Mouse (Mus musculus): ENCODE data around the gene Tlx2. TPM values are rescaled to one million over a fixed set of nuclear protein-coding genes. Genes with fewer than 3 reads are reported as not detected.
A peak's percentile ranks its signal among the peaks of the same experiment; 100 is the strongest.

Tlx2 gene
- polyA plus RNA-seq (2015; fragmentation: Nextera tagmentation; extraction: Ambion mirVana) = 0.52 and 0.79 TPM in 2 replicates

- Histone ChIP-seq H3K4me2 (ENCODE audit: low read depth, low read length) (0 out of 2 replicates have a peak within 1 kb of the TSS, but pooled peaks have one; percentile 7), H3K4me1 (replicated peaks; ENCODE audit: control insufficient read depth, insufficient read depth, low read length) (peaks cover 2% of the 10 kb centered on the region; the same call in 1 of the 2 replicates), H3K36me3 (ENCODE audit: control insufficient read depth, insufficient read depth, low read length) (no peaks in the 10 kb centered on the region), H3K27ac (ENCODE audit: low read length) (no peak within 1 kb of the TSS), H3K9ac (ENCODE audit: low read length) (no peak within 1 kb of the TSS), H3K9me3 (ENCODE audit: control insufficient read depth, low read length) (no peaks in the 10 kb centered on the region), H3K4me3 (ENCODE audit: low read length) (peak within 1 kb of the TSS; percentile 29), H3K27me3 (ENCODE audit: control insufficient read depth, insufficient read depth, low read depth, low read length) (peaks cover 95% of the 10 kb centered on the region)
- 2% methylated on average over 8 of the region's 10 CpGs for WGBS
- no peak for ATAC-seq (ENCODE audit: low read depth)
Observed at GRCm38 (mm10) chr6:83070247-83070310, at the start of gene Tlx2. Tlx2 (minus strand) TSS chr6:83070293.

- no peaks in the 10 kb centered on the region for H3K27me3 ChIP-seq (ENCODE audit: control insufficient read depth, insufficient read depth, low read depth, low read length)
- ATAC-seq (ENCODE audit: low read depth) = no peak
- no peak overlapping the region for H3K27ac ChIP-seq (ENCODE audit: low read length)
- H3K4me1 ChIP-seq (replicated peaks; ENCODE audit: control insufficient read depth, insufficient read depth, low read length) = peaks cover 40% of the 10 kb centered on the region
- H3K4me2 ChIP-seq (ENCODE audit: low read depth, low read length) = peak overlapping the region; percentile 96; the same call in 1 of the 2 replicates
- H3K9ac ChIP-seq (ENCODE audit: low read length) = peak overlapping the region; percentile 26; the same call in 1 of the 2 replicates
- H3K4me3 ChIP-seq (ENCODE audit: low read length) = no peak overlapping the region
- 76% methylated on average over 7 of the region's 7 CpGs for WGBS
- H3K36me3 ChIP-seq (ENCODE audit: control insufficient read depth, insufficient read depth, low read length) = peaks cover 20% of the 10 kb centered on the region
- no peaks in the 10 kb centered on the region for H3K9me3 ChIP-seq (ENCODE audit: control insufficient read depth, low read length)
Observed at GRCm38 (mm10) chr6:83119734-83120051, 49.6 kb upstream of the Tlx2 start.

- 69% methylated on average over 14 of the region's 14 CpGs for WGBS
- Histone ChIP-seq H3K27ac (ENCODE audit: low read length) (no peak overlapping the region), H3K27me3 (ENCODE audit: control insufficient read depth, insufficient read depth, low read depth, low read length) (no peaks in the 10 kb centered on the region), H3K4me1 (replicated peaks; ENCODE audit: control insufficient read depth, insufficient read depth, low read length) (peaks cover 39% of the 10 kb centered on the region), H3K36me3 (ENCODE audit: control insufficient read depth, insufficient read depth, low read length) (peaks cover 20% of the 10 kb centered on the region), H3K9me3 (ENCODE audit: control insufficient read depth, low read length) (no peaks in the 10 kb centered on the region), H3K4me2 (ENCODE audit: low read depth, low read length) (no peak overlapping the region), H3K9ac (ENCODE audit: low read length) (peak overlapping the region; percentile 26; the same call in 1 of the 2 replicates), H3K4me3 (ENCODE audit: low read length) (no peak overlapping the region)
- ATAC-seq (ENCODE audit: low read depth) = no peak
Observed at GRCm38 (mm10) chr6:83118825-83119733, 49.0 kb upstream of the Tlx2 start.

DNA sequence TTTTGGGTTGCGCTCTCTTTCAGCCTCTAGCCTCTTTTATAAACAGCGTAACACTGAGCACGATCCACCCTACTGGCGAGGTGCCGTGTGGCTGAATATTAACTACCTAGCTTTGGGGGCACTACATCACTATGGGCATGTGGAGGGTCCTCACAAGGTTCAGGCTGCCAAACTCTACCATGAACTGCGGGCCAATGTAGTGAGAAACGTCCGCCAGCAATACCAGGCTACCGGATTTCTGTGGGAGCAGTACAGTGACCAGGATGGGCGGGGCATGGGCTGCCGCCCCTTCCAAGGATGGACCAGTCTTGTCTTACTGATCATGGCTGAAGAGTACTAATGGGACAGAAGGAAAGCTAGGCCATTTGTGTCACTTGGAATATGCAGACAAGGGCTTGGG is 48.3 kb upstream of the Tlx2 start:
- H3K9ac ChIP-seq (ENCODE audit: low read length) = no peak overlapping the region

GRCm38 (mm10) chr6:83117616-83118015 is 47.5 kb upstream of the Tlx2 start:
- Histone ChIP-seq H3K9me3 (ENCODE audit: control insufficient read depth, low read length) (no peaks in the 10 kb centered on the region), H3K27me3 (ENCODE audit: control insufficient read depth, insufficient read depth, low read depth, low read length) (no peaks in the 10 kb centered on the region), H3K4me2 (ENCODE audit: low read depth, low read length) (no peak overlapping the region), H3K9ac (ENCODE audit: low read length) (no peak overlapping the region), H3K27ac (ENCODE audit: low read length) (no peak overlapping the region), H3K4me1 (replicated peaks; ENCODE audit: control insufficient read depth, insufficient read depth, low read length) (peaks cover 31% of the 10 kb centered on the region), H3K36me3 (ENCODE audit: control insufficient read depth, insufficient read depth, low read length) (peaks cover 20% of the 10 kb centered on the region), H3K4me3 (ENCODE audit: low read length) (no peak overlapping the region)
- no peak for ATAC-seq (ENCODE audit: low read depth)
- WGBS = 87% methylated on average over 13 of the region's 13 CpGs

More for the DNA sequence above, 48.3 kb upstream of the Tlx2 start:
- no peaks in the 10 kb centered on the region for H3K9me3 ChIP-seq (ENCODE audit: control insufficient read depth, low read length)
- H3K36me3 ChIP-seq (ENCODE audit: control insufficient read depth, insufficient read depth, low read length) = peaks cover 20% of the 10 kb centered on the region
- peaks cover 36% of the 10 kb centered on the region for H3K4me1 ChIP-seq (replicated peaks; ENCODE audit: control insufficient read depth, insufficient read depth, low read length)
- H3K4me2 ChIP-seq (ENCODE audit: low read depth, low read length) = no peak overlapping the region
- 75% methylated on average over 11 of the region's 11 CpGs for WGBS
- no peak overlapping the region for H3K27ac ChIP-seq (ENCODE audit: low read length)
- no peaks in the 10 kb centered on the region for H3K27me3 ChIP-seq (ENCODE audit: control insufficient read depth, insufficient read depth, low read depth, low read length)
- no peak for ATAC-seq (ENCODE audit: low read depth)
- no peak overlapping the region for H3K4me3 ChIP-seq (ENCODE audit: low read length)

- Histone ChIP-seq H3K27me3 (ENCODE audit: control insufficient read depth, insufficient read depth, low read depth, low read length) (no peaks in the 10 kb centered on the region), H3K4me1 (replicated peaks; ENCODE audit: control insufficient read depth, insufficient read depth, low read length) (peaks cover 27% of the 10 kb centered on the region), H3K4me3 (ENCODE audit: low read length) (no peak overlapping the region), H3K9me3 (ENCODE audit: control insufficient read depth, low read length) (no peaks in the 10 kb centered on the region), H3K4me2 (ENCODE audit: low read depth, low read length) (no peak overlapping the region), H3K27ac (ENCODE audit: low read length) (no peak overlapping the region), H3K9ac (ENCODE audit: low read length) (no peak overlapping the region; the same call in 1 of the 2 replicates), H3K36me3 (ENCODE audit: control insufficient read depth, insufficient read depth, low read length) (peaks cover 20% of the 10 kb centered on the region)
- ATAC-seq (ENCODE audit: low read depth) = no peak
- WGBS = 66% methylated on average over 4 of the region's 4 CpGs
Observed at GRCm38 (mm10) chr6:83117165-83117438, 47.0 kb upstream of the Tlx2 start.

DNA sequence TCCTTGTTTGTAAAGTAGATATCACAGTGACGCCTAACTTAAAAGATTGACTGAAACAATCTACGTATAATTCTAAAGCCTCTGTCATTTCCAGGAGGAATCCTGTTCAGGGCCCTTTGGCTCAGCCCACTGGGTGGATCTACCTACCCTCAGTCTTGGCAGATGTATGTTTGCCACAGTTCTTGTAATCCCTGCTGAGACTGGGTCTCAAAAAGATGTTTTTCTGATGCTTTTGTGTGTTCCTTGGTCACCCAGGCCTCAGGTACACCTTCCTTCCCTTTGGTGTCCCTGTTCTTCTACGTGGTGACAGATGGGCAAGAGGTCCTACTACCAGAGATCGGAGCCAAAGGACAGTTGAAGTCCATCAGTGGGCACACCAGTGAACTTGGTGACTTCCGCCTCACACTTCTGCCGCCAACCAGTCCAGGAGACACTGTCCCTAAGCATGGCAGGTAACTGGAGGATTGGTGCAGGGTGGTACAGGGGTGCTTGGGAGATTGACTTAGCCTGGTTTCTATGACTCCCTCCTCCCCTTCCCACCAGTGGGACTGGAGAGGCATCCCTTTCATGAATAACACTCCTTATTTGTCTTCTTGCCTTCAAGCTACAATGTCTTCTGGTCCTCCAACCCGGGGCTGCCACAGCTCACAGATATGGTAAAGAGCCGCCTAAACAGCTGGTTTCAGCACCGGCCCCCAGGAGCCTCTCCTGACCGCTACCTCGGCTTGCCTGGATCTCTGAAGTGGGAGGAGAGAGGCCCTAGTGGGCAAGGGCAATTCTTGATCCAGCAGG is 46.5 kb upstream of the Tlx2 start:
- no peak for ATAC-seq (ENCODE audit: low read depth)
- no peaks in the 10 kb centered on the region for H3K27me3 ChIP-seq (ENCODE audit: control insufficient read depth, insufficient read depth, low read depth, low read length)
- H3K36me3 ChIP-seq (ENCODE audit: control insufficient read depth, insufficient read depth, low read length) = peaks cover 20% of the 10 kb centered on the region
- H3K4me3 ChIP-seq (ENCODE audit: low read length) = peak overlapping the region; percentile 71
- H3K27ac ChIP-seq (ENCODE audit: low read length) = peak overlapping the region; percentile 69
- H3K9ac ChIP-seq (ENCODE audit: low read length) = peak overlapping the region; percentile 90
- H3K4me1 ChIP-seq (replicated peaks; ENCODE audit: control insufficient read depth, insufficient read depth, low read length) = peaks cover 27% of the 10 kb centered on the region
- no peaks in the 10 kb centered on the region for H3K9me3 ChIP-seq (ENCODE audit: control insufficient read depth, low read length)
- peak overlapping the region; percentile 93 for H3K4me2 ChIP-seq (ENCODE audit: low read depth, low read length)
- 59% methylated on average over 11 of the region's 11 CpGs for WGBS

- peaks cover 27% of the 10 kb centered on the region for H3K4me1 ChIP-seq (replicated peaks; ENCODE audit: control insufficient read depth, insufficient read depth, low read length)
- H3K4me2 ChIP-seq (ENCODE audit: low read depth, low read length) = peak overlapping the region; percentile 93
- 1% methylated on average over 30 of the region's 48 CpGs for WGBS
Observed at GRCm38 (mm10) chr6:83115682-83116372, 45.7 kb upstream of the Tlx2 start.

GRCm38 (mm10) chr6:83115011-83115671 is 45.0 kb upstream of the Tlx2 start, which contains the start of gene Mogs:
Mogs (plus strand) TSS chr6:83115496.
- Histone ChIP-seq H3K9ac (ENCODE audit: low read length) (peak within 1 kb of the TSS; percentile 90), H3K27ac (ENCODE audit: low read length) (peak within 1 kb of the TSS; percentile 76), H3K9me3 (ENCODE audit: control insufficient read depth, low read length) (no peaks in the 10 kb centered on the region), H3K27me3 (ENCODE audit: control insufficient read depth, insufficient read depth, low read depth, low read length) (no peaks in the 10 kb centered on the region), H3K4me1 (replicated peaks; ENCODE audit: control insufficient read depth, insufficient read depth, low read length) (peaks cover 25% of the 10 kb centered on the region), H3K4me3 (ENCODE audit: low read length) (peak within 1 kb of the TSS; percentile 71), H3K4me2 (ENCODE audit: low read depth, low read length) (peak within 1 kb of the TSS; percentile 93), H3K36me3 (ENCODE audit: control insufficient read depth, insufficient read depth, low read length) (peaks cover 20% of the 10 kb centered on the region)
- 1% methylated on average over 44 of the region's 58 CpGs for WGBS
- ATAC-seq (ENCODE audit: low read depth) = peak; percentile 94

More at GRCm38 (mm10) chr6:83115682-83116372, 45.7 kb upstream of the Tlx2 start:
- Histone ChIP-seq H3K9ac (ENCODE audit: low read length) (peak overlapping the region; percentile 90), H3K27me3 (ENCODE audit: control insufficient read depth, insufficient read depth, low read depth, low read length) (no peaks in the 10 kb centered on the region), H3K36me3 (ENCODE audit: control insufficient read depth, insufficient read depth, low read length) (peaks cover 20% of the 10 kb centered on the region), H3K27ac (ENCODE audit: low read length) (peak overlapping the region; percentile 69), H3K4me3 (ENCODE audit: low read length) (peak overlapping the region; percentile 71), H3K9me3 (ENCODE audit: control insufficient read depth, low read length) (no peaks in the 10 kb centered on the region)
- ATAC-seq (ENCODE audit: low read depth) = peak; percentile 37; the same call in 1 of the 2 replicates

Data from lung, embryonic 16.5 days (tissue).